Mouse (Mus musculus) spleen, adult 2 months (tissue): ENCODE data around the gene Ptprr. TPM values are rescaled to one million over a fixed set of nuclear protein-coding genes. Genes with fewer than 3 reads are reported as not detected.

Experiments
- DNase-seq, 2 experiments: peaks; one replicate each; pipeline versions ENCODE4 v3.0.0 to v3.0.0-alpha.2; 2012 to 2021; ENCODE audit warnings: low spot score in 2 of 2, low read depth in 1 of 2
- H3K27ac ChIP-seq: fragments of 200-500 bp; 2 replicates; pipeline ENCODE4 v1.5.1; 2012; ENCODE audit warnings: low read length, inconsistent platforms; ENCODE audit not compliant: insufficient read depth
- H3K27me3 ChIP-seq: fragments of 200-500 bp; 2 replicates; pipeline ENCODE4 v1.6.1; 2012; ENCODE audit warnings: mild to moderate bottlenecking, moderate library complexity, low read length, inconsistent platforms; ENCODE audit not compliant: control insufficient read depth, insufficient read depth
- H3K36me3 ChIP-seq: fragments of 200-500 bp; 2 replicates; pipeline ENCODE4 v1.6.1; 2012; ENCODE audit warnings: mild to moderate bottlenecking, low read length, inconsistent platforms; ENCODE audit not compliant: control insufficient read depth, insufficient read depth
- H3K4me1 ChIP-seq: fragments of 200-500 bp; 2 replicates; pipeline ENCODE4 v1.6.1; 2011; ENCODE audit warnings: inconsistent platforms; ENCODE audit not compliant: control insufficient read depth, insufficient read depth, insufficient read length
- H3K4me3 ChIP-seq: fragments of 200-500 bp; 2 replicates; pipeline ENCODE4 v1.5.1; 2011; ENCODE audit warnings: mild to moderate bottlenecking, inconsistent platforms; ENCODE audit not compliant: insufficient read depth, insufficient read length; ENCODE audit errors: extremely low read depth
- CTCF ChIP-seq: fragments of 200-500 bp; IDR thresholded peaks from 2 replicates; pipeline ENCODE4 v1.5.1; 2011; ENCODE audit warnings: mild to moderate bottlenecking, inconsistent platforms; ENCODE audit not compliant: insufficient read depth, insufficient read length, insufficient replicate concordance; ENCODE audit errors: extremely low read depth
- POLR2A ChIP-seq: fragments of 200-500 bp; IDR thresholded peaks from 2 replicates; pipeline ENCODE4 v1.6.1; 2011; ENCODE audit warnings: low read depth, low read length, inconsistent platforms
- WGBS: fragments of 180-500 bp; shearing (Covaris S2); methylation state at CpG from one replicate; pipeline ENCODE4 v1.1.7; 2018; 5-methylcytosine and 5-hydroxymethylcytosine counted together
- polyA plus RNA-seq: library from polyadenylated mRNA; depleted of rRNA; stranded (reverse); fragments of >200 nt; gene quantifications from 2 replicates; pipeline ENCODE4 v1.2.3, GENCODE M21; 2012

Ptprr gene
- polyA plus RNA-seq, 1 experiment: 0.13 TPM

GRCm38 (mm10) chr10:116260658-116261433 is 242.8 kb downstream of the Ptprr start:
- 54% methylated on average over 13 of the region's 13 CpGs for WGBS
- H3K4me3 ChIP-seq: no peak overlapping the region
- DNase-seq: no peak
- no peaks in the 10 kb centered on the region for H3K4me1 ChIP-seq
- H3K36me3 ChIP-seq: no peaks in the 10 kb centered on the region
- TF ChIP-seq CTCF (no peak), POLR2A (no peak)
- H3K27ac ChIP-seq: peak overlapping the region; percentile 32
- no peaks in the 10 kb centered on the region for H3K27me3 ChIP-seq

- Histone ChIP-seq H3K27ac (peak overlapping the region; percentile 33; the same call in 1 of the 2 replicates), H3K4me1 (no peaks in the 10 kb centered on the region), H3K36me3 (no peaks in the 10 kb centered on the region), H3K4me3 (no peak overlapping the region), H3K27me3 (no peaks in the 10 kb centered on the region)
- DNase-seq: no peak
- 61% methylated on average over 5 of the region's 5 CpGs for WGBS
- TF ChIP-seq CTCF: no peak
- TF ChIP-seq POLR2A: no peak
Measured at GRCm38 (mm10) chr10:116261559-116261958, 243.5 kb downstream of the Ptprr start.

GRCm38 (mm10) chr10:116264521-116264920 is 246.5 kb downstream of the Ptprr start:
- 80% methylated on average over 11 of the region's 11 CpGs for WGBS
- TF ChIP-seq POLR2A (no peak), CTCF (no peak)
- Histone ChIP-seq H3K27me3 (no peaks in the 10 kb centered on the region), H3K27ac (no peak overlapping the region), H3K36me3 (no peaks in the 10 kb centered on the region), H3K4me1 (no peaks in the 10 kb centered on the region), H3K4me3 (no peak overlapping the region)
- no peak for DNase-seq

GRCm38 (mm10) chr10:116266561-116267433 is 248.8 kb downstream of the Ptprr start:
- H3K4me3 ChIP-seq: no peak overlapping the region
- no peak for TF ChIP-seq POLR2A
- no peak for TF ChIP-seq CTCF
- H3K27ac ChIP-seq: peak overlapping the region; percentile 38
- WGBS: 83% methylated on average over 15 of the region's 15 CpGs
- H3K27me3 ChIP-seq: no peaks in the 10 kb centered on the region
- H3K4me1 ChIP-seq: no peaks in the 10 kb centered on the region
- H3K36me3 ChIP-seq: no peaks in the 10 kb centered on the region
- no peak for DNase-seq

GRCm38 (mm10) chr10:116267434-116267822 is 249.4 kb downstream of the Ptprr start:
- Histone ChIP-seq H3K4me3 (no peak overlapping the region), H3K27ac (no peak overlapping the region), H3K36me3 (no peaks in the 10 kb centered on the region), H3K4me1 (no peaks in the 10 kb centered on the region), H3K27me3 (no peaks in the 10 kb centered on the region)
- DNase-seq: no peak
- WGBS: 89% methylated on average over 4 of the region's 4 CpGs
- TF ChIP-seq CTCF (no peak), POLR2A (no peak)

GRCm38 (mm10) chr10:116268343-116268742 is 250.3 kb downstream of the Ptprr start:
- WGBS: 71% methylated on average over 4 of the region's 4 CpGs
- H3K27me3 ChIP-seq: no peaks in the 10 kb centered on the region
- no peaks in the 10 kb centered on the region for H3K4me1 ChIP-seq
- H3K4me3 ChIP-seq: no peak overlapping the region
- H3K27ac ChIP-seq: no peak overlapping the region
- no peaks in the 10 kb centered on the region for H3K36me3 ChIP-seq
- no peak for DNase-seq
- TF ChIP-seq CTCF (no peak), POLR2A (no peak)
